Mouse (Mus musculus) left cerebral cortex, adult 18-20 months (tissue): ENCODE results near the gene Dlx1. TPM values are rescaled to one million over a fixed set of nuclear protein-coding genes. Genes with fewer than 3 reads are reported as not detected.
A peak's percentile ranks its signal among the peaks of the same experiment; 100 is the strongest.

Experiments
- DNase-seq, 2 experiments: peaks; one replicate each; pipeline ENCODE4 v3.0.0; 2021 to 2022; ENCODE audit warnings: low spot score in 2 of 2, mixed read lengths in 1 of 2
- long read RNA-seq, 2 experiments: library from polyadenylated mRNA; stranded (forward); transcript quantifications; one replicate each; pipeline ENCODE4 v2.0.0; 2021
- total RNA-seq, 2 experiments: library from RNA; stranded (reverse); gene quantifications; 2 replicates each; pipeline ENCODE4 v1.2.3; 2021

Gene Dlx1
- 10 to 100 TPM; 18.5 to 20.4 TPM for total RNA-seq
- long read RNA-seq, experiment 1, full-length matches to known transcripts, result 14 of 22 reads
- long read RNA-seq, experiment 1, partial matches to known transcripts, result 0 of 22 reads
- long read RNA-seq, experiment 1, other reads (novel, unspliced or antisense), result 8 of 22 reads
- long read RNA-seq, experiment 2, full-length matches to known transcripts, result 3 of 8 reads
- long read RNA-seq, experiment 2, partial matches to known transcripts, result 2 of 8 reads
- long read RNA-seq, experiment 2, other reads (novel, unspliced or antisense), result 3 of 8 reads

DNA sequence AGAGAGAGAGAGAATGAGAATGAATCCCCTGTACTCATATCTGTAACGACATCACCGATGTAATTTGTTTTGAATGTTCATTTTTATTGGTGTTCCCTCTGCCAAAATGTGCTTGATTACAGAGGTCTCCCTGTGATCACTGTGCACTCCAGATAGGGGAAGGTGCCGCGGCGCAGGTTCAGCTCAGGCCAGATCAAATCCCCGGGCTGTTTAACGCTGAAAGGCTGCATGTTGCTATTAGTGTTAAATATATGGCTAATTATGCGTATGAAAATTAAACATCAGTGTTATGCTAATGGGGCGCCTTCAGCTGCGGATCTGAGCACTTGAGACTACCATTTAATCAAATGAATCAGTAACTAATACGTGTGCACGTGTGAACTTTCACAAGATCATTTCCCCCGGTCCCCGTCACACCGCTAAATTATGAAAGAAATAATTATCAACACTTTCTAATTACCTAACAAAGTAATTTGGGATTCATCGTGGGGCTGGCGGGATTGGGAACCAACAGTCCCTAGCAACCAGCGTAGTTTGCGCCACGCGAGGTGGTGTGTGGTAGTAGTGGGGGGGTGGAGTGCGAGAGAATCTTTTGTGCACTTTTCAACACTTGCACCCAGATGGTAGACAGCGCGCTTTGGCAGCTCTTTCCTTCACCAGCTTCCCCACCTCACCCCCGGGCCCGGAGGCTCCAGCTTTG is at the start of gene Dlx1:
Gene Dlx1, plus strand, starts transcription at position 100 of the 700 bp plus-strand sequence.
- DNase-seq, result no peak

DNA sequence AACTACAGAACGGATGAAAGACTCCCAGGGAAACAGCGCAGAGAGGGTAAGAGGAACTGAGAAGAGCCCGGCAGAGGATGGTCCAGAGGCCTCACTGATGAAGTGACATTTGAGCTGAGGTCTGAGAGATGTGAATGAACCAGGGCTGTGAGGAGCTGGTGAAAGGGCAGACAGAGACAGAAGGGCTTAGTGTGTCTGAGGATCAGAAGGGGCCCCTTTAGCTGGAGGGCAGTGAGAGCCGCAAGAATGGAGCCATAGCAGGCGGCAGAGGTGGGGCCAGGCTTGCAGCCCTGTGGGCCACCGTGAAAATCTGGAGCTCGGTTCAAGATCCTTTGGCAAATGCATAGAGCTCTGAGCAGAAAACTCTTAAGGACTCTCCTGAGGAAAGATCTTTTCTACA is 48.0 kb upstream of the Dlx1 start:
- DNase-seq, result no peak

DNA sequence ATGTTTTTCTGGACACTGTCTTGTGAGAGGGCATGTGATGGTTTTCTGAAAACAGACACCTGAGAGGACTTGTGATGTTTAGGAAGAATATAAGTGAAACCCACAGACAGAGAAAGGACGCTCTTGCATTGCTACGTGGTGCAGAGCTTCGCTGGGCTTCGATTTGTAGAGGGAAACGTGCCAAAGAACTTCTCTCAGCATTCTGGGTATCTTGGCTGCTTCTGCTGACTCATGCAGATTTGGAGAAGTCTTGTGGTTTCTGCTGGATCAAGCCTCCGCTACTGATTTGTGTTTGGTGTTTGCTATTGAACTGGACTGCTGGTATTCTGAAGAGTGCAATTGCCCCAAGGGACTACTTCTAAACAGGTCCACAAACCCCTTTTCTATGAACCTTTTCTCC is 46.1 kb upstream of the Dlx1 start:
- DNase-seq, result no peak

DNA sequence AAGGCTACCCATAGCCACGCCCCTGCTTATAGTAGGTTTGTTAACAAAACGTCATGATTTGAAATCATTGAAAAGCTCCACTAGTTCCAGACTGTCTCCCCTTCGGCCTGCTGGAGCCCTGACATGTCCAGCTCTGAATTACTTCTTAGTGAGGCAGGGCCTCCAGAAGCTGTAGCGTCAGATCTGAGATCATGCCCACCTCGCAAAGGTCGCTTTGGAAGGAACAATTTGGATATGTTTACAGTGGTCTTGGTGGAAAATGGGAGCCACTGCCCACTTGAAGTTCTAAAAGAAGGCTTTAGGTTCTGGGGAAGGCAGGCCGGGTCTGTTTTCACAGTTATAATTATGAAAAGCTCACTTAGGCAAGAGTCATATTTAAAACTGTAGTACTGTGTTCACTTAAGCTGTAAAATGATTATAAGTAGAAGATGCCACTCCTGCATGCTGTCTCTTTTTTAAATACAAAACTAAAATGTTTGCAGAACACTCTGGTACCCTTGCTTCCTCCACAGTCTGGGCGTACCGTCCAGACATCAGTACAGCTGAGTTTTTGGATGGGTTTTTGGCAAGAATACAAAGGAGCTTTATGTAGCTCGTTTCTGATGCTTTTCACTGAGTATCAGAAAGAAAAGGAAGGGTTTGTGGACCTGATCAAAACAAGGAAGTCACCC is 44.7 kb upstream of the Dlx1 start:
- DNase-seq, result peak in 1 of 2 experiments; percentile 15

- DNase-seq, result no peak
Observed at GRCm38 (mm10) chr2:71483717-71484066, 44.2 kb upstream of the Dlx1 start.

DNA sequence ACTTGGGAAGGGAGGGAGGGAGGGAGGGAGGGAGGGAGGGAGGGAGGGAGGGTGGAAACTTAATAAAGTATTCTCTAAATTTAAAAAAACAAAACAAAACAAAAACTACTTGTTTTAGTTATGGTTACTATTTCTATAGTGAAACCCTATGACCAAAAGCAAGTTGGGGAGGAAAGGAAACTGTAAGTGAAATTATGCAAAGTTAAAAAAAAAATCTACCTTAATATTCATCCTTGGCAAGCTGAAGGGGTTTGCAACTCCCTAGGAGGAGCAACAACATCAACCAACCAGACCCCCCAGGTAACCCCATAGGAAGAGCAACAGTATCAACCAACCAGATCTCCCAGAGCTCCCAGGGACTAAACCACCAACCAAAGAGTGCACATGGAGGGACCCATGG is 36.6 kb upstream of the Dlx1 start:
- no peak for DNase-seq

- DNase-seq, result no peak
Observed at GRCm38 (mm10) chr2:71493161-71493683, 34.7 kb upstream of the Dlx1 start.

- DNase-seq, result peak; percentile 15 to 21
Observed at GRCm38 (mm10) chr2:71494503-71494902, 33.4 kb upstream of the Dlx1 start.

GRCm38 (mm10) chr2:71494971-71495370 is 32.9 kb upstream of the Dlx1 start:
- no peak for DNase-seq

DNA sequence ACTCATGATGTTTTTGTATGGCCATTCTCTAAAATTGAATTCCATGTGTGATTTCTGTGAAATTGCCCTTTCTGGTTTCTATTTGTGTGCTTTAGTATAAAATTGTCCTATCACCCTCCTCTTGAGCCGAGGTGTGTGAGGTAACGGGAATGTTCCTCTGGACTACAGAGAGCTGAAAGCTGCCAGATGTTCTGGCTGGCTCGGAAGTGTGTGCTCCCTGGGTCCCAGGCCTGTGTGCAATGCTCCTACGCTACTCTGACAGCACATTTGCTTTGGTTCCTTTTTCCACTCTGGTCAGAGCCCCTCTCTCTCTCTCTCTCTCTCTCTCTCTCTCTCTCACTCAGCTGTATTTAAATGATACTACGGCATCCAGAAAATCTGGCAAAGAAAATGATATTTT is 30.7 kb upstream of the Dlx1 start:
- no peak for DNase-seq

- no peak for DNase-seq
Observed at GRCm38 (mm10) chr2:71499276-71500230, 28.4 kb upstream of the Dlx1 start.

DNA sequence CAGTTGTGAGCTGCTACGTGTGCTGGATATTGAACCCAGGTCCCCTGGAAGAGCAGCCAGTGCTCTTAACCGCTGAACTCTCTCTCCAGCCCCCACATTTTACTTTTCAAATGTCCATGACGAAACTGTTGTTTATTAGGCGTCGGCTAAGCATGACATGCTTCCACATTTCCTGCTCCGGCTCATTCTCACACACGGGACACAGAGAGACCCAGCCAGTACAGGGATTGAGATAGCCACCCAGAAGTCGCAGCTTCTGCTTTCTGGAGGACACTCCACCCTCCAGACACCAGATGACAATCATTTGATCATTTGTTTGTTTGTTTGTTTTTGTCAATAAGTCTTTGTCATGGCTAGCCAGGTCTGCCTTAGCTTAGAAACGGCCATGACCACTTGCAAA is 23.1 kb upstream of the Dlx1 start:
- DNase-seq, result no peak

- no peak for DNase-seq
Observed at GRCm38 (mm10) chr2:71511209-71511608, 16.7 kb upstream of the Dlx1 start.

DNA sequence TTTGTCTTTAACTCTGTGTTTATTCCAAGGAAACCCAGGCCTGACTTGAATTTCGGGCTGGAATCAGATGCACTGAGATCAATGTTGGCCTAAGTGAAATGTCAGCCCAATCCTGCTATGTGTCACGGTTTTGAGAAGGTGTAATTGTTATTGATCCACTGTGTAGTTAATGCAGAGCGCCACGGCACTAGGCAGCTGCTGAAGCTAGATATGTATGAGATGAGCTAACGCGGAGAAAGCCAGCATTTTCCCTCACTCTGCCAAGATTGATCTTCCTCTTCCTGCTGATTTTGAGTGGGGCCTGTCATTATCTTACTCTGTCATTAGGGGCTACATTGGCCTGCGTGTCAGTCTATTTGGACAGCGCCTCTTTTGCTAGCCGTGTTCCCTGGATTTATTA is 15.6 kb upstream of the Dlx1 start:
- no peak for DNase-seq

DNA sequence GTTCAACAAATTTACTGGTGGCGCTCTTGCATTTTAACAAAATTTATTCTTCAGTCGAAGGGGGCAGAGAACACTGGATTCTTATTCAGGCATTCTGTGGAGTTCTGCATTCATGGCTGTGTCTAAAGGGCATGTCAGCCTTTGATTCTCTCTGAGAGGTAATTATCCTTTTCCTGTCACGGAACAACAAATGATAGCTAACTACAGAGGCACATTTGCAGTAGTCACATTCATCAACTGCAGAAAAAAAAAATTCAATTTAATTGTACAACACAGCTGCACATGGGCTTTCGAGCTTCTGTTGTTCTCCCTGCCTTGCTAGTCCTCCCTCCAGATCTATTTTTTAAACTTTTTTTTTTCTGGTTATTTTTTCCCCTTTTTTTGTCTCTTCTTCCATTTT is 10.9 kb upstream of the Dlx1 start:
- no peak for DNase-seq

- DNase-seq, result no peak
Observed at GRCm38 (mm10) chr2:71517466-71518099, 10.3 kb upstream of the Dlx1 start.

DNA sequence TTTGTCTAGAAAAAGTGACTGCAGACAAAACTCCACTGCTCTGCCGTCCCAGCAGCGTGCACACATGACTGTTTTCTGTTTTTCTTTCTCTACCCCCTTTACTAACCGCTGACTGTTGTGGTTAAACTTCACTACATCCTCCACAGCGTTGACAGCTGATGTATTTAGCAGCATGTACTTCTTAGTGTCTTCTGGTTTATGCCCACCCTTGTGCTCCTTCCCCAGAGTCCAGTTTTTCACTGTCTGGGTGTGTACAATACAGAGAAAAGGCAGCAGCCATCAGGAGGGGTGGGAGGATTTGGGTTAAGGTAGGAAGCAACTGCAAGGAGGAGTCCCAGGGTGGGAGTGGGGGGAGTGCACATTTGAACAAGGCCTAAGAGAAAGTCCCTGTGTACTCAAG is 5.0 kb upstream of the Dlx1 start:
- DNase-seq, result no peak

DNA sequence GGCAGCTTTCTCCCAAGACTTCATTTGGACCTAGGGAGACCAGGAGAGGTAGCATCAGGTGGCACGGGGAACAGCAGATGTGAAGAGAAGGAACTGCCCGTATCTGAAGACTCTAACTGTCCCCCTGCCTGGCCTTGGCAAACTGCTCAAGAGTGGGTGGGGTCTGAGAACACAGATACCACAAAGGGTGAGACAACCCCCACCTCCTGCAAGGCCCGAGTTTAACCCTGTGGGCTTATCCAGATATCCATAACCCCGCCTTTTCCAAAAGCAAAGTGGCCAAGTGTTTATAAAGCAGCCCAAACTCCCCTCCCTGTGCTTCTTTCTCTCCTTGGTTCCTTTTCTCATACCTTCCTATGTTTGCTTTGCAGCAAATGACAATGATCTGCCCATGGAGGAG is 4.5 kb upstream of the Dlx1 start:
- DNase-seq, result no peak

- DNase-seq, result no peak
Observed at GRCm38 (mm10) chr2:71524763-71525162, 3.1 kb upstream of the Dlx1 start.

GRCm38 (mm10) chr2:71526595-71527322 is 1.2 kb upstream of the Dlx1 start:
- DNase-seq, result no peak
